Mouse (Mus musculus) cortical plate, adult 2 months (tissue): ENCODE data around the gene Zfp69.

Experiments used
- CTCF ChIP-seq: fragments of 200-500 bp; IDR thresholded peaks from 2 replicates; pipeline ENCODE4 v1.5.1; 2011; ENCODE audit warnings: mild to moderate bottlenecking, control low read depth, low read length; ENCODE audit not compliant: insufficient read depth; ENCODE audit errors: extremely low read depth
- POLR2A ChIP-seq: fragments of 200-500 bp; IDR thresholded peaks from 2 replicates; pipeline ENCODE4 v1.6.1; 2011; ENCODE audit warnings: mild to moderate bottlenecking, low read length, control low read depth; ENCODE audit not compliant: insufficient read depth; ENCODE audit errors: extremely low read depth

DNA sequence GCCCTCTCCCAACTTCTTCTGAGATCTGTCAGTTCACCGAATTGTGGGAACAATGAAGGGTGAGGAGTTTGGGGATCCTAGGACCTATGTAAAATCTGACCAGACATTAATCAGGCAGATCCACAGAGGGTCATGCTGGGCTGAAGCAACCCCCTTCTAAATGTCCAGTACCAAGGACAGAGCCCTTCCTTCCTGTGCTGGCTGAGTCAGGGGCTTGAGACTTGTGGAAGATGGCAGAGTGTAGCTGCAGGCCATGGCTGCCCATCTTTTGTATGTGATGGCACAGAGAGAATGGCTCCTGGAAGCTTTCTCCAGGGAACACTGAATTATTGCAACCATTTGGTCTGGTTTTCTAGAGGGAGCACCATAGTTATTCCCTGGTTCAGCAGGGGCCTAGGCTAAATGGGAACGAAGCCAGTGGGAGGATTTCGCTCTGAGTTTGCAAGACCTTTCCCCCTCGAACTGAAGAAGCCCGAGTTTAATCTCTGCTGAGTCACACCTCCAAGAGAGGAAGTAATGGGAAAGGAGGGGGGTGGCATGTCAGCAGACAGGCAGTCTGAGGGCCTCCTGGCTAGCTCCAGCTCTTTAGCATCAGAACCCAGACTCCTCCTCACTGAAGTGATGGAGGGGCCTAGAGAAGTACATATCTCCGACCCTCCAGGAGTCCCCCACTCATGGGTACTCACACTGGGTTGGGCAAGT is 70.6 kb downstream of the Zfp69 start:
- no peak for TF ChIP-seq CTCF
- no peak for TF ChIP-seq POLR2A
